Mouse (Mus musculus): ENCODE results near the gene Itpr1. TPM values are rescaled to one million over a fixed set of nuclear protein-coding genes. Genes with fewer than 3 reads are reported as not detected.

Itpr1 gene
- total RNA-seq, 4 experiments from 2014 or later: 10.2 to 18.0 (median 13.8) TPM

DNA sequence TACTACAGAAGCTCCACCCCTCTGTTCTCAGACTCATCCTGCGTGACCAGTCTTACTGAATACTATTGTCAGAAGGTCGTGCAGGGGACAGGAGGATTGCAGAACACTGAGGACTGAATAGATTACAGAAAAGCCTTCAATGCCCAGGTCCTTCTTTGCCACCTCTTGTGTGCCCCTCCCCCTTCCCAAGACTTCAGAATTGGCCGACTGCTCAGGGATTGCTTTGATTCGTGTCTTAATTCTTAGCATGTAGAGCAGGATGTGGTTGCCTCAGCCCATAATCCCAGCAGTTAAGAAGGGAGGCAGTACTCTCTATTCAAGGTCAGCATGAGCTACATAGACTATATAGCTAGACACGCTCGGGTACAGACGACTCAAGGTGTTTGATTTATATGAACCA is 359.8 kb downstream of the Itpr1 start:
- DNase-seq (ENCODE audit: low spot score in 2 of 2): no peak

DNA sequence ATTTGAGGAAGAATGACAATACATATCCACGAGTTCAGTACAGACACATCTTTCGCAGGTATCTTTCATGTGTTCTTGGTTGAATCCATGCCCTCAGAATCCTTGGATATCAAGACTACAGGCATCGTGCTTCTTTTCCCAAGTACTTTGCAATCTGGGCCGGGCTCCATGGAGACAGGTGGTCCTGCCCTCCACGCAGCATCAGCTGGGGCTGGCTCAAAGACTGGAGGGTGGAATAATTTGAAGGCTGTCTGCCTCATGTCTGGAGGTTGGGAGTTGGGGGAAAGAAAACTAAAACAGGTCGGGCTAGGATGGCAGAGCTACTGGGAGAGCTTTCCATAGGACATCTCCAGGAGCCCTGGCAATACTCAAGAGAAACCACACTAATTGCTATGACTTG is 364.2 kb downstream of the Itpr1 start:
- no peak for DNase-seq (ENCODE audit: low spot score in 2 of 2)

DNA sequence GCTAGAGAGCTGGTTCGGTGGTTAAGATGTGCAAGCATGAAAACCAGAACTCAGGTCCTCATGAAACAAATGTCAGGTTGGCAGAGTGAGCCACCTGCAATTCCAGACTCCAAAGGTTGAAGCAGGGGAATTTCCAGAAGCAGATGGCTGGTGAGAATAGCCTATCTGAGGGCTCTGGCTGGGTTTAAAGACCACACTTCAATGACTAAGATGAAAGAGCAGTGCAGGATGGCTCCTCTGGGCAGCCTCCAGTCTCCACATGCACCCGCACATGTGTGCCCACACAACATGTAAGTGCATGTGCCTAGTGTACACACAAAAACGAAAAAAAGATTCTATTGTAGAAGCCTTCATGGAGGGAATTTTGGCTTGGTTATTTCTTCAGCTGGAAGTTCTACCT is 375.5 kb downstream of the Itpr1 start:
- no peak for DNase-seq (ENCODE audit: low spot score in 2 of 2)

DNA sequence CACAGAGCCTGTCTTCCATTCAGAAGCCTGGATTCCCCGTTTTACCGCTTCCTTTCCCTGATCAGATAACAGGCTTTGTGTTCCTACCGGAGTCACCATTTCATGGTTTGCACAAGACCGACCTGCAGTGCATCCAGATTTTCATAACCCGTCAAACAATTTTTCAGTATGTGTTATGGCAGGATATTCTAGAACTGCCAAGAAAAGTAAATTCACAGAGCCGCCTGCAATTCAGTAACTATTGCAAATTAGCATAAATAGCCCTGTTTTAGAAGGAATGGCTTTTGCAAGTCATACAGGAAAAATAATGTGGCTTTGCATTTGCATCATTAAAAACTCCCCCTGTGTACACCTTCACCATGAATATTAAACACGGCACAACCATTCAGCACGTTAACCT is 379.3 kb downstream of the Itpr1 start:
- no peak for DNase-seq (ENCODE audit: low spot score in 2 of 2)

DNA sequence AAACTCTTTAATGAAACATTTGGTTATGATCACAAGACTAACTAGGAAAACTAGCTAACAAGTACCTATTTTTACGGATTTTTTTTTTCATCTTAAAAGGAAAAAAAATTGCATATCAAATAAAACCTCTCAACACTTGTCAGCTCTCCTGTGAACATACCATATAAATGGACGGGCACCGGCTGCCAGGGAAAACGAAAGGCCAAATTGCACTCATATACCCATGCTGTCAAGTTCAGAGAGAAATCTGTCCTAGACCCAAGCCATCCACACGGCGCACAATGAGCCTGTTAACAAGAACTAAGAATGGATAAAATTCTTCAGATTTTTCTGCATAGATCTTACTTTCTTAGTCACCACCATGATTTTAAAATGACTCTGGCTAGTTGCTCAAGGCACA is 379.7 kb downstream of the Itpr1 start:
- DNase-seq (ENCODE audit: low spot score in 2 of 2): no peak

DNA sequence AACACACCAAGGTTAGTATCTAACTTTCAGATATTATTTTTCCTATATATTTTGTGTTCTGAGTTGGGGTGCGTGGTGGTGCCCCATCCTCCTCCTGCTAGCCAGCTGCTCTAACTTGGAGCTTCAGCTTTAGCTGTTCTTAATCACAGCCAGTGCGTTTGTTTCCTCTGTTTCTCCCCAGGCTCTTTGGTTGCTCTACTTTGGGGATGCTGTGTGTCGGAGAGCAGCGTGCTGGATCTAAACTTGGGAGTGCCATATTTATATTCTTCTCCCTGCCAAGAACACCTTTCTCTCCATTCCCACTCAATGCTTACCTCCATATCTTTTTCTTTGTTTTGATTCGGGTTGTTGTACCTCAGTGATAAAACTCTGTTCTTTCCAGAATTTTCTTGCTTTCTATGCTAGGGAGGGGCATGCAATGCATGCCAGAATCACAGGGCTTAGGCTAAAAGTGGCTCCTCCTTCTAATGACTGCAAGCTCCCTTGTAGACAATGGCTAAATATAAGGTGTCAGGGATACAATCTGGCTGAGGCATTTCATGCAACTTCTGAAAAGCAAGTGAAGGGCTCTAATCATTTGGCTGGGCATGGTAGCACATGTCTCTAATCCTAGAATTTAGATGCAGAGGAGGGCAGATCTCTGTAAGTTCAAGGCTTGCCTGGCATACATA is 381.4 kb downstream of the Itpr1 start:
- DNase-seq (ENCODE audit: low spot score in 2 of 2): no peak

DNA sequence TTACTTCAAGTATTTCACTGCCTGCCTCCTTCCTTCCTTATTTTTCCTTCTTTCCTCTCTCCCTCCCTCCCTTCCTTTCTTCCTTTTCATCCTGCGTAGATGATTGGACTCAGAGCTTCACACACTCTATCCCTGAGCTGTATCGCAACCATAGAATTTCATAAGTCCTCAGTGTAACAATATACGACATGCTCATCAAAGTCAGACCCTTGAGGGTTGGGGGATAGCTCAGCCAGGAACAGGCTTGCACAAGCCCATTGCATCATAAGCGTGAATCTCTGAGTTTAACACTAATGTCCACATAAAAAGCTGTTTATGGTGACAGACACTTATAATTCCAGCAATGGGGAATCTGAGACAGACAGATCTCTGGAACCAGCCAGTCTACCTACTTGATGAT is 385.8 kb downstream of the Itpr1 start:
- DNase-seq (ENCODE audit: low spot score in 2 of 2): no peak

DNA sequence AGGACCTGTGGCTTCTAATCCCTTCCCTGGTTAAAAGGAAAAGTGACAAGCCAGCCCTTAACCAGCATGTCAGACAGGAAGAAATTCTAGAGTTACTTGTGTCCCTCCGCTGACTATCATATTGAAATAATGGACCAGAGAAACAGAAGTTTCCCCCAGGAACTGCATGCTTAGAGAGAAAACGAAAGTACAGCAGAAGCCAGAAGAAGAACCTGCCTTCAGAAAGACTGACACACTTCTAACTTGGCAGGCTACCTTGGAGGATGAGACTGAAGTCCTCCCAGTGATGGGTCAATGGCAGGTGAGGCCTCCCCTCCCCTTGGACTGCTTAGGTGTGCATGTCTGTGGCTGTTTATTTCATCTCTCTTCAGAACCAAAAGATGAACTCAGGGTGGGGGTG is 386.4 kb downstream of the Itpr1 start:
- no peak for DNase-seq (ENCODE audit: low spot score in 2 of 2)

Small RNAs within 50 kb of the gene (microRNA-seq; reads per million reads assigned to microRNA genes)
- gene Mir7661: not detected

Other genes with a start within 250 kb of the Itpr1 start
- gene Setmar, start 148.1 kb upstream of the Itpr1 start, total RNA-seq (2022): 1 to 10 TPM; 4.5 to 5.2 (median 4.7) TPM
- 1 to 10 TPM; 6.7 to 9.9 (median 7.6) TPM for gene Sumf1, start 27.5 kb upstream of the Itpr1 start, total RNA-seq (2022)

Measured in gastrocnemius, adult 8-10 months (tissue).